Mouse (Mus musculus) lung, adult 2 months (tissue): ENCODE data around the gene Dcakd.

Source experiments
- CTCF ChIP-seq: fragments of 200-500 bp; IDR thresholded peaks from 2 replicates; pipeline ENCODE4 v1.5.1; 2011; ENCODE audit warnings: mild to moderate bottlenecking, low read length, control low read depth; ENCODE audit not compliant: insufficient read depth
- POLR2A ChIP-seq: fragments of 200-500 bp; IDR thresholded peaks from 2 replicates; pipeline ENCODE4 v1.6.1; 2011; ENCODE audit warnings: low read depth, mild to moderate bottlenecking, control low read depth, low read length, borderline replicate concordance; ENCODE audit errors: extremely low read depth

DNA sequence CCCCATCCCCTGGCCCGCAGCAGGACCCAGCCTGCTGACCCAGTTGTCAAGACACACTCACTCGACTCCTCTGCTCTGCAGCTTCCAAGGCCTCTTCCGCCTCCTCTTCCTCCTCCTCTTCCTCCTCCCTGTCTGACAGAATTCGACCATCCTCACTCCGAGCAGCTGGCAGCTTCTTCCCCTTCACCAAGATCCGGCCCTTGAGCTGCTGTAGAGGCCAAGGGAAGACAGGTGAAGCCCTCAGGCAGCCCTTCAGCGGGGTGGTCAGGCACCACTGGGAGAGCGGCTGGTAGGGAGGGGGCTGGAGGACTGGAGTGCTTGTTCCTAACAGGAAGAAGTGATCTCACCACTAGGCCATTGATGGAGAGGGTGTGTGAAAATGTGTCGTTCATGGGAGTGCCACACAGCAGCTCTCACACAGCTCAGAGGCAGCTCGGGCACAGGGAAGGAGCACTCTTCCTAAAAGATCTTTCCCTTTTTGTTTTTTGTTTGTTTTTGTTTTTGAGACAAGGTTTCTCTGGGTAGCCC is 46.7 kb upstream of the Dcakd start:
- TF ChIP-seq POLR2A (no peak), CTCF (no peak)
